Mouse (Mus musculus): Measurements from ENCODE around the gene Helt. TPM values are rescaled to one million over a fixed set of nuclear protein-coding genes. Genes with fewer than 3 reads are reported as not detected.
"Not testable (repeated sequence)": the region's sequence is repeated elsewhere in the genome, so short reads cannot be mapped to it uniquely, and the experiment has no call there.

Helt gene
- total RNA-seq, 2 experiments from 2014 or later = not detected

- DNase-seq (ENCODE audit: low spot score in 2 of 2) = peak; percentile 20 to 54
- intact Hi-C loops (cut with DNase I) = loop anchor here (1.0 to 10.0 kb wide), 2 partner anchors 64 to 121 kb away; no protein-coding TSS in a partner anchor
These were observed 11.4 kb upstream of the Helt start for GRCm38 (mm10) chr8:46305733-46306349.

DNA sequence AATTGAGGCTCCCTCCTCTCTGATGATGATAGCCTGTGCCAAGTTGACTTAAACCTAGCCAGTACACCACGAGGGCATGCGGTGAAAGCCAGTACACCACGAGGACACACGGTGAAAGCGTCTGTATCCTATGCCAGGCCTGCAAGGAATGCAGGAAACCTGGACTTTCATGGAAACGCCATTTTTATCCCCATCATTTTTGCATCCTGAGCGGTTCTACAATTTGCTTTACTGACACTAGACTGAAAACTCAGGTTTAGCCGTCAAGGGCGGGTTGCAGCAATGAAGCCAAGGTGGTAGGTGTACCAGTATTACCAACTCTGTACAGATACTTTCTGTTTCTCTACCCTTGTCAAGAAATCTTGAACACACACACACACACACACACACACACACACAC is 7.7 kb upstream of the Helt start:
- intact Hi-C loops (cut with DNase I) = loop anchor here (10.0 kb wide), 1 partner anchor 117 kb away; no protein-coding TSS in a partner anchor

GRCm38 (mm10) chr8:46298847-46299246 is 4.4 kb upstream of the Helt start:
- DNase-seq (ENCODE audit: low spot score in 2 of 2) = no peak
- intact Hi-C loops (cut with DNase I) = no loop called here

More for the DNA sequence above, 7.7 kb upstream of the Helt start:
- no peak for DNase-seq (ENCODE audit: low spot score in 2 of 2)

GRCm38 (mm10) chr8:46296551-46296950 is 2.1 kb upstream of the Helt start:
- no peak for DNase-seq (ENCODE audit: low spot score in 2 of 2)
- intact Hi-C loops (cut with DNase I) = no loop called here

- intact Hi-C loops (cut with DNase I) = no loop called here
- DNase-seq (ENCODE audit: low spot score in 2 of 2) = no peak
These were observed 1.5 kb upstream of the Helt start for GRCm38 (mm10) chr8:46295951-46296350.

GRCm38 (mm10) chr8:46295101-46295534 is 647 bp upstream of the Helt start:
- no peak for DNase-seq (ENCODE audit: low spot score in 2 of 2)
- intact Hi-C loops (cut with DNase I) = no loop called here

DNA sequence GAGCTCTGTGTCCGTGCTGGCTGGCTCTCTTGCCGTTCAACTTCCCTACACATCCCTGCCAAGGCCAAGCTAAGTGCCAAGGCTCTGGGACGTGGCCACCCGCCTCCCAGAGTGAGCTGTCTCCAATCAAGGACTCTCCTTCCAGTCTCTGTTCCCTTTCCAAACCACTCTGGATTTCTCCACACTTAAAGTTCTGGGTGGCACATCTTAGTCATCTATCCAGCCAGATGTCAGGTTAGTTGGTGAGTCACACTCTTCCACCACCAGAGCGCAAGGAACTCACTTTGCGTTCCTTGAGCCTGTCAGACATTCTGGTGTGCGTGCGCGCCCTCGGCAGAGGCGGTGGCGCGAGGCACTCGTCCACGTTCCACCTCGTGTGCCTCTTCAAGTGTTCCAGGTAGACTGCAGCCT is 725 bp downstream of the Helt start:
- intact Hi-C loops (cut with DNase I) = no loop called here
- peak; percentile 27 to 79 for DNase-seq (ENCODE audit: low spot score in 2 of 2)

- peak in 1 of 2 experiments; percentile 21 for DNase-seq (ENCODE audit: low spot score in 2 of 2)
- intact Hi-C loops (cut with DNase I) = no loop called here
These were observed 1.3 kb downstream of the Helt start for GRCm38 (mm10) chr8:46293201-46293600.

DNA sequence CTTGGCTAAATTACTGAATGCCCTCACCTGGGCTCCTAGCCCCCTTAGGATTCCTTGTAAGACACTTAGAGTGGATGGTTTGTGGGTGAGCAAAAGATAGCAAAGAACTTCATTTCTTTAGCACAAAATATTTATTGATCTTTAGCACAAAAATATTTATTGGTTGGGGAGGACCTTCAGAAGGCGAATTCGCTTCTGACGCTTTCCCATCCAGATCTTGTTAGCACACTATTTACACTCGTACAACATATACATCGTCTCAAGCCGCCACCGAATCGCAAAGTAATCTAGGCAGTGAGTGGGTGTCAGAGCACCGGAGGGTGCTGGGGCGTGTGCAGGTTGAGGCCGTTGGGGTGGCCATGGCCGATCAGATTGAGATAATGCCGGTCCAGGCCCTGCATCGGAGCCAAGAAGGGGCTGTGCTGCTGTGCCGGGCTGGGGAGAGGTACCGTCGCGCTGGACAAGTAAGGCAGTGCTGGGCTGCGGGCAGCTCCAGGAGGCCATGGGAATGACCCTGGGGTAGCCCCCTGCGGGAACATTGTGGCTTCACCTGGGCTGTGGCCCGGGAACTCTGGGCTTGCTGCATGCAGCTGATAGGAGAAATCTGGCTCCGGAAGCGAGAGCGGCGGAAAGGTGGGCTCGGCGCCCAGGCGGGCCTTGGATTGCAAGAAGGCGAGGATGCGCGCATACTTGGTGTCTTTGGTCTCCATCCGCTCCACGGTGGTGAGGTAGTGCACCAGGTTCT is 2.4 kb downstream of the Helt start:
- DNase-seq (ENCODE audit: low spot score in 2 of 2) = no peak
- intact Hi-C loops (cut with DNase I) = no loop called here

DNA sequence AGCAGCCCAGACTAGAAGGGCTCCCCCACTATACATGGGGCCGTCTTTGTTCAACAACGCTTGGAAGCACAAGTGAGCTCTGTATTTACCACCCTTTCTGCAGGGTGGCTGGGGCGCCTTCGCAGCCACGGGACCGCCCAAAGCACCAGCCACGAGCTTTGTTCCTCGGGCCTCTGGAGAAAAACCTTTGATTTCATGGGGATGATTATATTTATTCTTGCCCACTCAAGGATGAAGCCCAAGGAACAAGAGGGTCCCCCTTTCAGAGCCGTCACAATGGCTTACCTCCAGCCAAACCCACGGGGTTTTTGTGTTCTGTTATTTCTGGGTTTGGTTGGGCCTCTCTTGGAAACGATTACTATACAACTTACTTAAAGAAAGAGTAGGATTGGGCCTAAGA is 5.2 kb downstream of the Helt start:
- intact Hi-C loops (cut with DNase I) = no loop called here
- DNase-seq (ENCODE audit: low spot score in 2 of 2) = no peak

- DNase-seq (ENCODE audit: low spot score in 2 of 2) = no peak
- intact Hi-C loops (cut with DNase I) = no loop called here
These were observed 6.5 kb downstream of the Helt start for GRCm38 (mm10) chr8:46288021-46288420.

GRCm38 (mm10) chr8:46285980-46286379 is 8.5 kb downstream of the Helt start:
- DNase-seq (ENCODE audit: low spot score in 2 of 2) = no peak
- intact Hi-C loops (cut with DNase I) = no loop called here

DNA sequence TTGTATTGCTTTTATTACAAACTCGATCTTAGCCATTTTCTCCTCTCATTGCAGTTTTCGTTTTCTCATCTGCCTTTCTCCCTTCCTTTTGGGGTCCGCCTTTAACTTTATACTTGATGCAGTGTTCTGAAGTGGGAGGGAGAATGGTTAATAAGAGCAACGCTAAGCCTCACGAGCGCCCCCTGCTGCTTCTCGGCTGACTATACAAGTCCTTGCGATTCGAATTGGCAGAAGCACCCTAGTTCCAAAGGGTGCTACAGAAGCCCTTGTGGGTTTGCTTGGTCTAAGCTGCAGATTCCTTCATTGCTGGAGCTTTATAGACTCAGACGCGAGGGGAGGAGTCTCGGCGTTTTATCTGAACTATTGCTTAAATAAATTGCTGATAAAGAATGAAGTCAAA is 12.9 kb downstream of the Helt start:
- peak; percentile 38 to 60 for DNase-seq (ENCODE audit: low spot score in 2 of 2)
- intact Hi-C loops (cut with DNase I) = loop anchor here (1.0 kb wide), 1 partner anchor 39 kb away; no protein-coding TSS in a partner anchor

DNA sequence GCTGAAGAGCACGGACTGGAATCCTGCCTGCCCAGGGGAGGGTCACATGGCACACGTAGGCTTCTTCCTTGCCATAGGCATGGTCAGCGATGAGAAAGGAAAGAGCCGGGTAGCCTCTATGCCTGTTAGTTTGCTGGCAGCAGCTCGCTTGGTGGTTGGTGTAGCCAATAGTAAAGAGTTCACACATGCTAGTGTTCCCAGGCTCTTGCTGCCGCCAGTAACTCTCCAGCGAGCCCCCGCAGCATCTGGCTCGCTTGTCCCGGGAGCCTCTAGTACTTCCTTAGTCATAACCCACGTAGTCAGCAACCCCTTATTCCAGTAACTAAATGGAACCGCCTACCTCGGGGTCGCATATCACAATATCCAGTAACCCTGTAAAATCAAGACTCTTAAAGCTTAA is 17.5 kb downstream of the Helt start:
- intact Hi-C loops (cut with DNase I) = no loop called here
- peak in 1 of 2 experiments; percentile 34 for DNase-seq (ENCODE audit: low spot score in 2 of 2)

- intact Hi-C loops (cut with DNase I) = no loop called here
- DNase-seq (ENCODE audit: low spot score in 2 of 2) = no peak
These were observed 23.7 kb downstream of the Helt start for GRCm38 (mm10) chr8:46270741-46271140.

GRCm38 (mm10) chr8:46270147-46270546 is 24.3 kb downstream of the Helt start:
- intact Hi-C loops (cut with DNase I) = no loop called here
- no peak for DNase-seq (ENCODE audit: low spot score in 2 of 2)

- intact Hi-C loops (cut with DNase I) = no loop called here
- DNase-seq (ENCODE audit: low spot score in 2 of 2) = no peak
These were observed 27.7 kb downstream of the Helt start for GRCm38 (mm10) chr8:46266801-46267200.

DNA sequence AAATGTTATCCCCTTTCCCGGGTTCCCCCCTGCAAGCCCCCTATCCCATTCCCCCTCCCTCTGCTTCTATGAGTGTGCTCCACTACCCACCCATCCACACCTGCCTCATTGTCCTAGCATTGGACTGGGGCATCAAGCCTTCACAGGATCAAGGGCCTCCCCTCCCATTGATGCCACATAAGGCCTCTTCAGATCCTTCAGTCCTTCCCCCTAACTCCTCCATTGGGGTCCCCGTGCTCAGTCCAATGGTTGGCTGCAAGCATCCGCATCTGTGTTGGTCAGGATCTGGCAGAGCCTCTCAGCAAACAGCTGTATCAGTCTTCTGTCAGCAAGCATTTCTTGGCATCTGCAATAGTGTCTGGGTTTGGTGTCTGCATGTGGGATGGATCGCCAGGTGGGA is 30.3 kb downstream of the Helt start:
- DNase-seq (ENCODE audit: low spot score in 2 of 2); intact Hi-C loops (cut with DNase I): not testable (repeated sequence)

GRCm38 (mm10) chr8:46257921-46258682 is 36.4 kb downstream of the Helt start:
- intact Hi-C loops (cut with DNase I) = no loop called here

DNA sequence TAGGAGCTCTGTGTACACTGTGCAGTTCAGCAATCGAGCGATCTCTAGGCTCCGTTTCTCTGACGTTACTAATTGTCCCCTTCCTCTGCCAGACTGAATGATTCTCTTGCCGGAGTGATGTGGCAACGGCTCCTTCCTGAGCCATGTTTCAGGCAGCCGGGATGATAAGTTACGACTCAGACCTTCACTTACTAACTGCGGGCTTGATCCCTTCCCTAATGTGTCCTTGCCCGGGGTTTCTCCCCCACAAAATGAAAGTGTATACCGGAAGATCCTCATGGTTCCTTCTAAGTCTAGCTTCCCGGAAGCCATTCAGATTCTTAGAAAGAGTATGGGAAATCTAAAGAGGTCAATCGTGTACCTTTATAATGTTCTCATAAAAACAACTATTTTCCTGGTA is 42.0 kb downstream of the Helt start:
- intact Hi-C loops (cut with DNase I) = no loop called here

More at GRCm38 (mm10) chr8:46257921-46258682, 36.4 kb downstream of the Helt start:
- no peak for DNase-seq (ENCODE audit: low spot score in 2 of 2)

More for the DNA sequence above, 42.0 kb downstream of the Helt start:
- no peak for DNase-seq (ENCODE audit: low spot score in 2 of 2)
